Mouse (Mus musculus): ENCODE measurements around the gene Hist1h2ag.

DNA sequence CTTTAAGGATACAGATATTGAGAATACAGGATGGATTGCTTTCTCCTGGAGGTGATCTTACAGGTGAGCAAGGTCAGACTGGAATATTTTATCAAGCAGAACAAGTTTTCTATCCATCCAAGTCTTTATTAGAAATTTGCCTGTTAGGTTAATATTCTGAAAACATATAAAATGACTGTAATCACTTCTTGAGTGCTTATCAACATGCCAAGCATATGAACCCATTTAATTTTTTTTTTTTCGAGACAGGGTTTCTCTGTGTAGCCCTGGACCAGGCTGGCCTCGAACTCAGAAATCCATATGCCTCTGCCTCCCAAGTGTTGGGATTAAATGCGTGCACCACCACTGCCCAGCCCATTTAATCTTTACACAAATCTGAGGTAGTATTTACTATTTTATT, 5.8 kb downstream of the Hist1h2ag start:
- TF ChIP-seq GATA1 (IDR thresholded peaks at IDR 0.05; ENCODE audit: borderline replicate concordance, low read length) (no peak), FLI1 (IDR thresholded peaks at IDR 0.05; ENCODE audit: low read length) (no peak)

Measured in megakaryocyte, embryonic 14.5 days (primary cell).